Mouse (Mus musculus): ENCODE measurements around the gene Glis3.

Glis3 gene

DNA sequence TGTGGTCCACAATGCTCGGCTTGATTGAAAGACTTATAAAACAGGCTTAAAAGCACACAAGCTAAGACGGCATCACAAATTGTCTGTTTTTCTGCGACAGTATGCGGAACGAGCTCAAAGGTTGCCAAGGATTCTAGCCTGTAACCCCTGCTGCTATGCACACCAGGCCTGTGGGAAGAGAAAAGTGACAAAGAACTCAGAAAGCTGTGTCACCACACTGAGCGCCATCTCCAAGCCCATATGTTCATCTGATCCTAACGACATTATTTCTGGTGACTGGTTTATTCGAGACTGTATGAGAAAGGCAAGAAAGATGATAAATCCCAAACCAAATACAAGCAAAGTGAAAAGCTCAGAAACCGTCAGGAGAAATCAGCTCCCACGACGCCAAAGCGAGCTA lies 144.9 kb downstream of the Glis3 start:
- no peak for DNase-seq (ENCODE audit: low spot score in 2 of 2)

- no peak for DNase-seq (ENCODE audit: low spot score in 2 of 2)
These were observed 146.3 kb downstream of the Glis3 start for GRCm38 (mm10) chr19:28533576-28533975.

GRCm38 (mm10) chr19:28531750-28532149 lies 148.1 kb downstream of the Glis3 start:
- DNase-seq (ENCODE audit: low spot score in 2 of 2): no peak

DNA sequence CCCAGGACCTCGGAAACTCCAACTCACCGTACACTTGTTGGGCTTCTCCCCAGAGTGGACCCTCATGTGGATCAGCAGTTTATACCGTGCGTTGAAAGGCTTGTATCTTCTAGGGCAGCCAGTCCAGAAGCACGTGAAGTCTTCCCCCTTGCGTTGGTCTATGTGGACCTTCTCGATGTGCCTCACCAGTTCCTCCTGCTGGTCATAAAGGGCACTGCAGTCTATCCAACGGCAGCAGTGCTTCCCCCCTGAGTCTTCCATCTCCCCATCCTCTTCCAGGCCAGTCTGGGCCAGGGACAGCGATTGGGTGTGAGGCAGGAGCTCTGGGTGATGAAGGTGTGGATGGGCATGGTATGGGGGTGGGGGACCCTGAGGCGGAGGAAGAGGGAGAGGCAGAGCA lies 149.0 kb downstream of the Glis3 start:
- DNase-seq (ENCODE audit: low spot score in 2 of 2): no peak

- no peak for DNase-seq (ENCODE audit: low spot score in 2 of 2)
These were observed 150.9 kb downstream of the Glis3 start for GRCm38 (mm10) chr19:28529006-28529405.

DNA sequence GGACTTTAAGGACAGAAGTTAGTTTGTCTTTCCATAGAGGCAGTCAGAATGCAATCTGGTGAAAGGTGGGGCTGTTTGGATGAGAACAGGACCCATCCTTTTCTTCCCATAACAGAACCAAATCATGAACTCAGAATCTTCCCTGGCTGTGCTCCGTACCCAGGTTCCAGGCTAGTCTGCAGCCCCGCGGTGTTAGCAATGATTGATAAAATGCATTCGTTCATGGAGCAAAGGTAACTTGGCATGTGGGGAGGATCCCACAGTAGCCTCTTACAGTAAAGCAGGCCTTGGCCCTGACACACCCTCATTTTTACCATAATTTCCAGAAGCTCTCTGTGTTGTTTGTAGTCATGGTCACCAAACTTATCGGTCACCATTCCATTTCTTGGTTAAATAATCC lies 152.4 kb downstream of the Glis3 start:
- no peak for DNase-seq (ENCODE audit: low spot score in 2 of 2)

DNA sequence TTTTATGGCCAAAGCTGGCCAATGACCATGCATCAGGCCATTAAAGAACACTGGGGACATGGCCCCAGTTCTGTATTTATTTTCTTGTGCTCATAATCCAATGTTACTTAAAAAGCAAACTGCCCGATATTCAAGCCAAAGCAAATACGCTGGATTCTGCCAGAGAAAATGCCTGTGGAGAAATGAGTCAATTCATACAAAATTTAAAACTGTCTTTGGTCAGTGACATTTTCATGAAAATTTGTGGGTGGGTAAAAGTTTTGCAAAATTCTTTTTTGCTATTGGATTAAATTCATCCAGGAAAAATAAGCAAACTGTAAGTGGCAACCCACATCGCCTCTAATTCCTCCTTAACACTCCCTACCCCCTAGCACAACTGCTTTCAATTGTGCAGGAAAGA lies 154.5 kb downstream of the Glis3 start:
- DNase-seq (ENCODE audit: low spot score in 2 of 2): no peak

DNA sequence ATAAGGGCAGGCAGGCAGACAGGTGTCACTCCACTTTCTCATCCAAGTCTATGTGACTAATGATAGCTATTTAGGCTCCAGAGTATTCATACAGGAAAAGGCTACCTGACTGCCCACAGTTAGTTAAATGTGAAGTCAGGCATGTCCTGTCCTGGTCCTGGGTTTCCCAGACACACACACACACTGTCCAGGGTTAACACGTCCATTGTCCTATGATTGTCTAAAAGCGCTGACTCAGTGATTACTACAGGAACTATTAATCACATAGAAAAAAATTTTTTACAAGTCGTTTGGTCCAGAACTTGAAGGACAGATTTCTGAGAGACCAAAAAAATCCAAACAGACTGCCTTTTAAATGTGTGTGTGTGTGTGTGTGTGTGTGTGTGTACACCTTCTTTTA lies 157.6 kb downstream of the Glis3 start:
- DNase-seq (ENCODE audit: low spot score in 2 of 2): no peak

DNA sequence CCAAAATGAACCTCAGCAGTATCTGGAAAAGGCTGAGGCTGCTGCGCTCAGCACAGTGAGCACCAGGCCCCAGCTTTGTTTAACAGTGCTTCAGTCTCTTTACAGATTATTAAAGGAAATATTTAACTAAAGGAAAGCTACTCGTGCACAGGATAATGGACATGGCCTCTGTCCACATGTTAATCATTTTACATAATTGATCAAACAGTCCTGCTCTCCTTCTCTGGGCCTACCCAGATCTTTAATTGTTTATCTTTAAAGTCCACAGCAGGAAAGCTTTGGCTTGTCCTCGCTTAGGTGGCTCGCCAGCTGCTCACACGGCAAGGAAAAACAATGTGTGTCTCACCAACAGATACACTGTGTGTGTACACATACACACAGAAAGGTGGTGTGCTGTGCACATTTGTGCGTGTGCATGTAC lies 159.1 kb downstream of the Glis3 start:
- DNase-seq (ENCODE audit: low spot score in 2 of 2): no peak

- DNase-seq (ENCODE audit: low spot score in 2 of 2): no peak
These were observed 159.6 kb downstream of the Glis3 start for GRCm38 (mm10) chr19:28520128-28520745.

DNA sequence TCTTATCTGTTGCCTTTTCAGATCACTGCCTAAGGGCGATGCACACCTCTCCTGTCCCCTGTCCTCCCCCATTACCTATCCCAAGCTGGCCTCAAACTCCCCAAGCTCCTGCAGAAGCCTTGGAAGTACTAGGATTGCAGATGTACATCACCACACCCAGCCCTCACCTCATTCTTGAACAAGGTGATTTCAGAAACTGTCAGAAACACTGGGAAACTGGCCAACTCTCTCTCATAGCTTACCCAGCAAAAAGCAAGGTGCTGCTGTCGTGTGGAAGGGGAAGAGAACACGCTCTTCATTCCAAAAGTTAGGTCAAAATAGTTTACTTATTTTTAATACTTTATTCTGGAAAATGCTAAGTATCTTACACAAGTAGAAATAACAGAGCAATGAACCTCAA lies 160.6 kb downstream of the Glis3 start:
- DNase-seq (ENCODE audit: low spot score in 2 of 2): no peak

- DNase-seq (ENCODE audit: low spot score in 2 of 2): no peak
These were observed 161.0 kb downstream of the Glis3 start for GRCm38 (mm10) chr19:28518846-28519245.

DNA sequence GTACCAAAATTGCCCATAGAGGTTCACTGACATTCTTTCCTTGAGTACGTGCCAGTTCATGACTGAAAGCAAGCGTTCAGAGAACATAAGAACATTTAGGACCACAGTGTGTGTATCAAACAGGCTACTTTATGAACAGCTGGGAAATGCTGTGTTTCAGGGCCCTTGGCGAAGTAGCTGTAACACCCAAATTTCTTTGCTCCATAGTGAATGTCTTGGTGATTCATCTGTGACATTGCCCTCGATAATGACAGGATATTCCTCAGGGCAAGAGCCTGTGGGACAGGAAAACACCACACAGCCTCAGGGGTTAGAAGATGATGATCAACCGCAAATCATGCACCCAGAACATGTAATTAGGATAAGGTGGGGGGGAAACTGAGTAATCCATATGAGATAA lies 161.6 kb downstream of the Glis3 start:
- no peak for DNase-seq (ENCODE audit: low spot score in 2 of 2)

DNA sequence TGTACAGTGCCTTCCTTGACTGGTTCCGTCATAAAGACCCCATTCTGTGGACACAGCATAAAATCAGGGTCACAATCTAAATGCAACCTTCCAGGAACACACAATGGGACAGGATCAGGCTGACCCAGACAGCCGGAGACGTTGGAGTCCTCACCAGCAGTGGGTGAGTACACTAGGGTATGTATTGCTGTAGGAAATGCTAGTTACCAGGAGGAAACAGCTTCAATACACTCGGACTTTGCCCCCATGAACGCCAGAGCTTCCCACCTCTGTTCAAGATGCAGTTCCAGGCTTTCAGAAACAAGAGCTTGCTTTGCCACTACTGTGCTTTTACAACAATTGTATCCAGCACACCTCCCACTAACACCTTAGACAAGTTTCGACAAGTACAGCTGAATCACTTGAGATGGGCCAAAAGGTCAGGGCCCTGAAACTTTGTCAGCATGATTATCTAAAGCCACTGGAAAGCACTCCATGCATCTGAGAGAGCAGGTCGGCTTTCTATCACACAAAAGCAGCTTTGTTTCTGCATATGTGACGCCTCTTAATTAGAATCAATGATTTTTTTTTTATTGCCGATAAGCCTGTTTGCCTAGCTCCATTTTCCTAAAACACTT lies 162.3 kb downstream of the Glis3 start:
- DNase-seq (ENCODE audit: low spot score in 2 of 2): no peak

DNA sequence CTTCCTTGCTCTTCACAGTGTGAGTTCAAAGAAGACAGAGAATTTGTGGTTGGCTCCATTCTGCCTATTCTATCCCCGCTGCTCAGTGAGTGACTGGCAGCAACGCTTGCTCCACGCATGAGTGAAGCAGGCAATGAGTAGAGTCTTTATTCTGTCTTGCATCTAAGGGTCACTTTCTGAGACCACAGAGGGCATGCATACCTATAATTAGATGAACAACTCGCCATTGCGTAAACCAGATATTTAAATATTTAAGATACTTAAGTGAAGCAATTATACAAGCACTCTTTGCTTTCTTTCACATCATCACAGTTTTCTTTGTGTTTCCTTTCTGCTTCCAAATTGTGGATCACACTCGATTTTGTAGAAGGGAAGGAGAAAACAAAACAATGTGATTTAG lies 163.4 kb downstream of the Glis3 start:
- no peak for DNase-seq (ENCODE audit: low spot score in 2 of 2)

DNA sequence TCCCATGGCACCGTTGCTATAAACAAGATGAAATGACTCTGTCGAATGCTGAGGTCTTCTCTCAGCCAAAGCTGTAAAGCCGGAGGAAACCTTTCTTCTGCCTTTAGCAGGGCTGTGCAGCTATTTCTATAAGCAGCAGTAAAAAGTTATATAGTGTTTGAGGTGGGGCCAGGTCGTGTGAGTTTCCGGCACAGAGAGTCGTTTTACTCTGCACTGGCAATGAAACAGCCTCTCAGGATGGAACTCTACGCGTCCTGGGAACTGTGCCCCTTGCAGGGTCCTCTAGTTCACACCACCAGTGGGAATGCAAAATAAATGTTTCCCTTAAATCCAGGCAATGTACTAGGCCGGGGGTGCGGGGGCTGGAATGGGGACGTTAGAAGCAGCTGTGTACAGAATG lies 167.4 kb downstream of the Glis3 start:
- DNase-seq (ENCODE audit: low spot score in 2 of 2): no peak

- DNase-seq (ENCODE audit: low spot score in 2 of 2): no peak
These were observed 168.0 kb downstream of the Glis3 start for GRCm38 (mm10) chr19:28511910-28512309.

DNA sequence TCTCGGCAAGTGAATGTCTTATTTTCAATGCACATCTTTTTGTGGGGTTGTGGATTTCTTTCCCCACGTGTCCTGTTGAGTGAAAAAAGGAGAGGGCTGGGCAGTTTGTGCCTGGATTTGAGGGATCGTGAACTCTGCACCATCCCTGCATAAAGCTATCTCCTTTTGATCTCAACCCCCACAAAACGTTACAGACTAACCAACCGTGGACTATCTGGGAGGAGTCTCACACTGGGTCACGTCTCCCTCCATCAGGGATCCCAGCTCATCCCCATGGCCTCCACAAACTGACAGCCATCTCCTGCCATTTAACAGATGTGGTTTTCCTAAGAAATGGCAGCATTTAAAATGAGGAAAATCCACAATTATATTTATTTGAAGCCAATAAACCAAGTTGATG lies 174.5 kb downstream of the Glis3 start:
- DNase-seq (ENCODE audit: low spot score in 2 of 2): no peak

- DNase-seq (ENCODE audit: low spot score in 2 of 2): peak; percentile 26 to 38
These were observed 176.9 kb downstream of the Glis3 start for GRCm38 (mm10) chr19:28503011-28503410.

GRCm38 (mm10) chr19:28500975-28501374 lies 178.9 kb downstream of the Glis3 start:
- DNase-seq (ENCODE audit: low spot score in 2 of 2): no peak

- no peak for DNase-seq (ENCODE audit: low spot score in 2 of 2)
These were observed 179.4 kb downstream of the Glis3 start for GRCm38 (mm10) chr19:28500505-28500904.

DNA sequence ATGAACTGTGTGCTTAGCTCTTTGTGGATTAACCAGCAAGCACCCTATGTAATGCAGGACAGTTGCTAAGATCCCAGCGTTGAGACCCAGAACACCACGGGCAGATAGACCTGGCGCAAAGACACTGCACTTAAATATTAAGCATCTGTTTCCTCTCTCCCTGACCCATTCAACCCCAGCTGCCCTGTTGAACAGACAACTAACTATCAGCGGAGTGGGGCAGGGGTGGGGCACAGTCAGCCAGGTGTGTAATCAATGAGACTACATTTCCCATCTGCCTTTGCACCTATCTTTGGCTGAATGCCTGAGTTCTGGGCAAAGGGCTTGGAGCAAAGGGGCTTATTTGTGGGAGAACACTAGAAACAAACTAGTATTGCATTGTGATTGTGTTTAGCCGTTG lies 180.1 kb downstream of the Glis3 start:
- no peak for DNase-seq (ENCODE audit: low spot score in 2 of 2)

- DNase-seq (ENCODE audit: low spot score in 2 of 2): no peak
These were observed 184.0 kb downstream of the Glis3 start for GRCm38 (mm10) chr19:28495926-28496325.

Data from frontal cortex, postnatal 10 days (tissue).